Mouse (Mus musculus): ENCODE measurements at regions not wholly inside any gene's neighbourhood (a gene's known extent, or its start where the extent isn't known, plus 50 kb on each side); places are given as distances from the start of the nearest gene placed in this dataset.
"Not testable (repeated sequence)": the region's sequence is repeated elsewhere in the genome, so short reads cannot be mapped to it uniquely, and the experiment has no call there.

DNA sequence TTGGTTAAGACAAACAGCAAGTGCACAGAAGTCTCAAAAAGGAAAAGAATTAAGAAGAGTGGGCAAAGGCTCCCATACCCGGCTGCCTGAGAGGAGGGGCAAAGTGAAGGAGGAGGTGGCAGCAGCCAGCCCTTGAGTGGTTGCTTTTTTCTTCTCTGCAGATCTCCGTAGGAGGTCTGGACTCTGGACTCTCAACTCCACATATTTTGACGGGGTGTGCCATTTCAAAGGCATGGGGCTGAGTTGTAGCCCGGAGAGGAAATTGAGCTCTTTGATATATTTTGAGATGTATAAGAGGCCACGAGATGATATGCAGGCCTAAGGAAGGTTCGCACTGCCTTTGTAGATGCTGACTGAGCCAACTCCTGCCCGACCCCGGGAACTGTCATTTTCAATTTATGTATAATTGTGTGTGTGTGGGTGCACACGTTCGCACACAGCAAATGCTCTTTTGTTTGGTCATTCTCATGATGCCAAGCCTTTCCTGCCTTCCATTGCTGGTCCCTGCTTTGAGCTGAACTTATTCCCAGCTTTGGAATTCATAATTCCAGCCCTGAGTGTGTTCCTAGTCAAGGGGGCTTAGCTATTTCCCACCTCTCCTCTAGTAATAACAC is 56.4 kb downstream of the Cxcr4 start:
- no peak for DNase-seq

DNA sequence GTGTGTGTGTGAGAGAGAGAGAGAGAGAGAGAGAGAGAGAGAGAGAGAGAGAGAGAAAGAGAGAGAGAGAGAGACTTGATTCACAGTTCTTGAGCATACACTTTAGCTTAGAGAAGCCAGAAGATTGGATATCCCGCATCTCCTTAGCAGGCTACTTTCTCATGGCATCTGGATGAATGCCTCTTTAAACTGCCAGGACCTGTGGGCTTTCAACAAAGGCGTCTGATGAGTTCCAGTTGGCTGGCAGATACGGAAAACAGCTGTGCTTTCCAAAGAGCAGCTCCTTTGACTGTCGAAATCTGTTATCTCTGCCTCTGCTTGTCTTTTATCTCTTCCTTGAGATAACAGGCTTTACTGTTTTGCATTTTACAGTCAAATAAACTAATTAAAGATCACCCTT is 59.5 kb downstream of the Cxcr4 start:
- no peak for DNase-seq

DNA sequence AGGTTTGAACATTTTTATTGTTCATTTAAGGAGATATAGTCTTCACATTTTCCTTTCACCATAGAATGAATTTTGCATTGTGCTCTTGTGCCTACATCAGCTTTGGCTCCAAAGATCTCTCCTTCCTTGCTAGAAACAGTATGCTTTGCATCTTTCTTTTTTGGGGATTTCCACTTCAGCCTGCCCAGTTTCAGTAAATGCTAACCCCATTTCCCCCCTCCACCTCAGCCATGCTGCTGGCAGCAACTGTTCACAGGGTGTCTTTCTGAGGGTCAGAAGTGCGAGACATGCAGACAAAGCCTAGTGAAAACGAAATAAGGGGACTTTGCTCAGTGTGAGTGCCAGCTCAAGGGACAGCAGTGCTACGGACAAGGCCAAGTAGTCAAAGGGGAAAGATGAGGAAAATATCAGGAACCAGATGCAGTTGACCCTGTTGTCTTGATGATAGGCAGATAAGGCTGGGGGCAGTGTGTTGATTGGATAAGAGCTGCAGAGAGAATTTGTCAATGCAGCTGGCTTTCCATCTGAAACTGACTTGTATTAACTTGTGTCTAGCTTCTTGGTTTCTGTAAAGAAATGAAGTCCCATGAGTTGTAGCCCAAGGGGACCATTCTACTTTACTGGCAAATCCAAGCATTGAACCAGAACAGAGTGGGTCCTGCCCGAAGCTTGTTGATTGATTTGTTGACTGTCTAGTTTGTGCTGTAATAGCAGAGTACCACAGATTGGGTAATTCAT is 62.1 kb downstream of the Cxcr4 start:
- DNase-seq = no peak

- DNase-seq = no peak
Observed at GRCm38 (mm10) chr1:128519234-128519633, 72.9 kb downstream of the Cxcr4 start.

- no peak for DNase-seq
Observed at GRCm38 (mm10) chr1:128518514-128518913, 73.6 kb downstream of the Cxcr4 start.

DNA sequence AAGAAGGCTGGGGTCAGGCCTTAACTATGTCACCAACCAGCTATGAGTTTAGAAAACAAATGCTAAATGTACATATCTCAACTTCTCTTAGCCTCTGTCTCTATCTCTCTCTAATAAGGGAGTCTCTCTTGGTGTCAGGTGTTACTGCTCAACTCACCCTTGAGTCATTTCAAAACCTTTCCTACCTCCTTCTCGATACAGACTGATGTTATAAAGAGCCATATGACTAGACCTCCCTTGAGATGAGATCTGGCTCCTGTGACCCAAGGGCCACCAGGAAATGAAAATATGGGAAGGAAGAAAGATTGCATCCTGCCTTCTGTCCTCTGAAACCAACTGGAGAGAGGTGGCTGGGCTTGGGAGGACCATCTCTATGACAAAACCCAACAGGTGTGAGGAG is 74.7 kb downstream of the Cxcr4 start:
- DNase-seq = no peak

DNA sequence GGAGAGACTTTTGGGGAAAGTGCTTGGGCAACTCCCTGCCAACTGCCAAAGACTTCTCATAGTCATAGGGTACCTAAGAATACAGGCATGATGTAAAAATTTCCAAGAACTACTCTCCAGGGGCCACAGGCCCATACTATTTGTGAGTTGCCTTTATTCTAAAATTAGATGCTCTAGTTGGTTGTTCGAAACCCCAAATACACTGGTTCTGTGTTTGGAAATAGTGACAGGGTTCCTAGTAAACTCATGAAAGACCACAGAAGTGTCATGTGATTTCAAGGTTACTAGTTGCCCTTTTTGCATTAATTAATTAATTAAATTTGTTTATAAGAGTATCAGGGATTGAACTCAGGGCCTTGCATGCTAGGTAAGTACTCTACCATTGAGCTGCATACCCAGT is 77.8 kb downstream of the Cxcr4 start:
- no peak for DNase-seq

- DNase-seq = no peak
Observed at GRCm38 (mm10) chr1:128513911-128514310, 78.2 kb downstream of the Cxcr4 start.

DNA sequence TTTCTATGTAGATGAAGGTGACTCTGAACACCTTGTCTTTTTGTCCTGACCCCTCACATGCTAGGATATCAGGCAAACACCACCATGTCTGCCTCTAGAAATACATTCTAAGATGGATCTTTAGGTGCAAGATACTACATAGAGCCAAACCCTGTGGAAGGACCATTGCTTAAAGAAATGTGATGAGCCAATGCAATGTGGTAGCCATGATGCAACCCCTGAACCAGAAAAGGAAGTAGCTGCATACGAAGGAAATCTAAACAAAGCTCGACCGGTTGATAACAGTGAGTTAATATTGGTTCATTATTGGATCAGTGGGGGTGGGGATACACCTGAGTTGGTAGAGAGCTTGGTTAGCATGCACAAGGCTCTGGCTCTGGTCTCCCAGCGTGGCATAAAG is 78.9 kb downstream of the Cxcr4 start:
- no peak for DNase-seq

GRCm38 (mm10) chr1:128508816-128509461 is 83.2 kb downstream of the Cxcr4 start:
- DNase-seq = no peak

DNA sequence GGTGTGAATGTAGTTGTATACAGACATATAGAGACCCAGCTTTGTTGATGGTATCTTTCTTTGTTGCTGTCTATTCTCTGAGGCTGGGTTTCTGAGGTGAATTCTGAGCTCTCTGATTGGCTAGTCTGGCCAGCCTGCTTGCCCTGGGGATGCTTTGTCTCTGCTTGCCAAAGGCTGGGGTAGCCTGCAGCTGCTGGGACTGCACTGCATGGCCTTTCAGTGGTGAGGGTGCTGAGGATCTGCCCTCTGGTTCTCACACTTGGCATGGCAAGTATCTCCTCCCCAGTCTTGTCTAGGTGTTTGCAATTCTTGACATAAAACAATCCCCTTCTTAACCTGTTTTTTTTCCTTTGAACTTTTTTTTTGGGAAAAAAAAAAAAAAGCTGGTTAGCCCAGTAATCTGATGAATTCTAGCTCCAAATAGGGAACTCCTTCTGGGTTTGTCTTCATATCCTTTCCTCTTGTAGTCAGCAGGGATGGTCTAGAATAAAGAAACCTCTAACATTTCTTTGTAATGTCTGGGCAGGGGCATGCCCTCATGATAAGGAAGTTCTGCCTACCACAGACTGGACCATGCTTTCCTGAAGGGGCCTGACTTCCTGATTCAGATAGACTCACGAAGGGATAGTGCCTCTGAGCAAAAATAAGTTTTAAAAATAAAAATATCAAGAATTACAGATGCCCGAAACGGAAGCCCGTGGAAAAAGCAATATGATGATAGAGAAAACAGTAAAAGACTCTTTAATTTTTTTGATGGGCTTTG is 85.4 kb downstream of the Cxcr4 start:
- no peak for DNase-seq

- no peak for DNase-seq
Observed at GRCm38 (mm10) chr1:128504371-128504770, 87.2 kb upstream of the Dars start.

DNA sequence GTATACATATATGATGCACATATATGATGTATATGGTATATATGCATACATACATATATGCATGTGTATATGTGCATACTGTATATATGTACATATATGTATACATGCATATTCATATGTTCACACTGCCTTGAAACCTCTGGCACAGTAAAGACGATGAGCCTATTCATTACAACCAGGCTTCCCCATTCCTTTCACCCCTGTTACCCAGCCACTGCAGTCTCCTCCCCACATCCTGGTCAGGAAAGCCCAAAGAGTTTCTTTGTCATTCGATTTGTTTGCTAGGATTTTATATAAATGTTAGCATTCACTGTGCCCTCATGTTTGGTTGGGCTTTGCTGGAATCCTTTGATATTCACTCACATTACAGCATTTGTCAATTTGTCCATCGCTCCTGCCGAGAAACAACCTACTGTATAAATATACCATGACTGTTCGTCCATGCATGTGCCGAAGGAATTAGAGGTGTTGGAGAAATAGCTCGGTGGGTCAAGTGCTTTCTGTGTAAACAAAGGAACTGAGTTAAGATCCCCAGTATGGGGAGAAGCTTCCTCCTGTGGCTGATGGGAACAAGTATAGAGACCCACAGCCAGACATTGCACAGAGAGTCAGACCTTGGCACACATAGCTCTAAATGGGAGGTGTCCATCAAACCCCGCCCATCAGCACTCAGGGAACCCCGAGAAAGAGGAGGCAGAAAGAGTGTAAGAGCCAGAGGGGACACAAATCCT is 81.0 kb upstream of the Dars start:
- no peak for DNase-seq

DNA sequence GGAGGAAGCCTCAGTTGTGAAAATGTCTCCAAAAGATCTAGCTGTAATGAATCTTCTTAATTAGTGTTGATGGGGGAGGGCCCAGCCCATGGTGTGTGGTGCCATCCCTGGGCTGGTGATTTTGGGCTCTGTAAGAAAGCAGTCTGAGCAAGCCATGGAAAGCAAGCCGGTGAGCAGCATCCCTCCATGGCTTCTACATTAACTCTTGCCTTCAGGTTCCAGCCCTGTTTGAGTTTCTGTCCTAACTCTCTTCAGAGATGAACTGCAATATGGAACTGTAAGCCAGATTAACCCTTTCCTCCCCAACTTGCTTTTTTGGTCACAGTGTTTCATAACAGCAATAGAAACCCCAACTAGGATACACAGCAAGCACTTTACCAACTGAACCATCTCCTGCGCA is 75.1 kb upstream of the Dars start:
- no peak for DNase-seq

DNA sequence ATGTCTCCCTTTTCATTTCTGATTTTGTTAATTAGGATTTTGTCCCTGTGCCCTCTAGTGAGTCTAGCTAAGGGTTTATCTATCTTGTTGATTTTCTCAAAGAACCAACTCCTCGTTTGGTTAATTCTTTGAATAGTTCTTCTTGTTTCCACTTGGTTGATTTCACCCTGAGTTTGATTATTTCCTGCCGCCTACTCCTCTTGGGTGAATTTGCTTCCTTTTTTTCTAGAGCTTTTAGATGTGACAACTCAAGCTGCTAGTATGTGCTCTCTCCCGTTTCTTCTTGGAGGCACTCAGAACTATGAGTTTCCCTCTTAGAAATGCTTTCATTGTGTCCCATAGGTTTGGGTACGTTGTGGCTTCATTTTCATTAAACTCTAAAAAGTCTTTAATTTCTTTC is 70.0 kb upstream of the Dars start:
- DNase-seq = not testable (repeated sequence)

- DNase-seq = no peak
Observed at GRCm38 (mm10) chr1:128478376-128478775, 61.2 kb upstream of the Dars start.

DNA sequence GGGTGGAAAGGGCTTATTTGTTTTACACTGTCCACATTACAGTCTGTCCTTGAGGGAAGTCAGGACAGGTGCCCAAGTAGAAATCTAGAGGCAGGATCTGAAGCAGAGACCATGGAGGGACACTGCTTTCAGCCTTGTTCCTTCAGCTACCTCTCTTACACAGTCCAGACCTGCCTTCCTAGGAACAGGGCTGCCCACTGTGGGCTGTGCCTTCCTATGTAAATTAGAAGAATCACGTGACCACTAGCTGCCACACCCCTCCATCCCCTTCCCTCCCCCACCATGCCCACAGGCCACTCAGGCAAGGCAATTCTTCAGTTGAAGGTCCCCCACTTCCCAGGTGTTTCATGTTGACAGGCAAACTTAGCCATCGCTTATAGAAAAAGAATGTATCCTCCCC is 60.5 kb upstream of the Dars start:
- no peak for DNase-seq

- DNase-seq = no peak
Observed at GRCm38 (mm10) chr1:128472713-128473230, 55.6 kb upstream of the Dars start.

- DNase-seq = peak; percentile 72
Observed at GRCm38 (mm10) chr1:128472022-128472712, 55.0 kb upstream of the Dars start.

DNA sequence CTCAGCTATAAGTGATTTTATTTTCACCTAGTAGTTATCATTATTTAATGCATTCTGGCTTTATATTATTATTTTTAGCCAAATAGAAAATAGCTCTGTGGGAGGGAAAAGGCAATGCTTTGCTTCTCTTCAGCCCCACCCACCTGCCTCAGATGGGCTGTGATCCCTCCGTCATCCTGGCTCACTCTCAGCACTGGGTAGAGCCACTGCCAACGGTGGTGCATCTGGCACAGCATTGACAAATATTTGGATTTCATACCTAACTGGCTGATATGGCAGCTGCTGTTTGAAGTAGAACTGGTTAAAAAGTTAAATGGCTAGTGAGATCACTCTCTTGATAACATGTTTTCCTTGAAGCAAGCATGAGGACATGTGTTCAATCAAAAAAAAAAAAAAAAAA is 53.6 kb upstream of the Dars start:
- DNase-seq = no peak

- no peak for DNase-seq
Observed at GRCm38 (mm10) chr1:128469054-128469453, 51.9 kb upstream of the Dars start.

Data from right cerebral cortex, postnatal 25 days (tissue).